Mouse (Mus musculus) kidney, postnatal 0 days (tissue): Measurements from ENCODE around the gene Kcnk2. TPM values are rescaled to one million over a fixed set of nuclear protein-coding genes. Genes with fewer than 3 reads are reported as not detected.

Experiments
- ATAC-seq: fragments of 200-750 bp; cut with Nextera tagmentation; replicated peaks from 2 replicates; pipeline ENCODE4 v1.8.0; 2017; ENCODE audit warnings: low read depth, moderate number of reproducible peaks, moderate TSS enrichment, moderate library complexity; ENCODE audit not compliant: low FRiP score
- DNase-seq: peaks from one replicate; pipeline ENCODE4 v3.0.0-alpha.2; 2016; ENCODE audit warnings: low spot score
- H3K27ac ChIP-seq: fragments of 300-500 bp; sonication (generic); 2 replicates; pipeline ENCODE4 v1.5.1; 2014; ENCODE audit warnings: mild to moderate bottlenecking
- H3K27me3 ChIP-seq: fragments of 300-500 bp; sonication (generic); 2 replicates; pipeline ENCODE4 v1.6.1; 2014; ENCODE audit warnings: low read length, mixed read lengths; ENCODE audit not compliant: insufficient read depth
- H3K36me3 ChIP-seq: fragments of 300-500 bp; sonication (generic); 2 replicates; pipeline ENCODE4 v1.6.1; 2014; ENCODE audit warnings: low read length, mixed read lengths; ENCODE audit not compliant: insufficient read depth
- H3K4me1 ChIP-seq: fragments of 300-500 bp; sonication (generic); replicated peaks from 2 replicates; pipeline ENCODE4 v1.6.1; 2014; ENCODE audit warnings: antibody characterized with exemption, low read length, mixed read lengths; ENCODE audit not compliant: insufficient read depth
- H3K4me2 ChIP-seq: fragments of 300-500 bp; sonication (generic); 2 replicates; pipeline ENCODE4 v1.6.1; 2014; ENCODE audit warnings: mild to moderate bottlenecking, low read length, moderate library complexity, mixed read lengths
- H3K4me3 ChIP-seq: fragments of 300-500 bp; sonication (generic); replicated peaks from 2 replicates; pipeline ENCODE4 v1.5.1; 2014; ENCODE audit warnings: low read depth, low read length
- H3K9ac ChIP-seq: fragments of 300-500 bp; sonication (generic); 2 replicates; pipeline ENCODE4 v1.6.1; 2014; ENCODE audit warnings: low read depth, low read length
- H3K9me3 ChIP-seq: fragments of 300-500 bp; sonication (generic); replicated peaks from 2 replicates; pipeline ENCODE4 v1.6.1; 2016; ENCODE audit warnings: low read length, inconsistent platforms, mixed read lengths
- CTCF ChIP-seq: IDR thresholded peaks from 2 replicates; pipeline ENCODE4 v1.5.1; 2016; ENCODE audit warnings: antibody characterized with exemption, low read depth, mild to moderate bottlenecking, moderate library complexity
- WGBS: fragments of 180-500 bp; shearing (Covaris S2); extraction: QIAGEN DNeasy Blood & Tissue Kit; methylation state at CpG from one replicate; pipeline ENCODE4 v1.1.7; 2014; 5-methylcytosine and 5-hydroxymethylcytosine counted together
- polyA plus RNA-seq: library from polyadenylated mRNA; unstranded; fragments of >200 nt; fragmentation: Nextera tagmentation; extraction: Ambion mirVana; gene quantifications from 2 replicates; pipeline ENCODE4 v1.2.1, GENCODE M21; 2015

The Kcnk2 gene
- polyA plus RNA-seq, 1 experiment from 2014 or later = 2.3 TPM

DNA sequence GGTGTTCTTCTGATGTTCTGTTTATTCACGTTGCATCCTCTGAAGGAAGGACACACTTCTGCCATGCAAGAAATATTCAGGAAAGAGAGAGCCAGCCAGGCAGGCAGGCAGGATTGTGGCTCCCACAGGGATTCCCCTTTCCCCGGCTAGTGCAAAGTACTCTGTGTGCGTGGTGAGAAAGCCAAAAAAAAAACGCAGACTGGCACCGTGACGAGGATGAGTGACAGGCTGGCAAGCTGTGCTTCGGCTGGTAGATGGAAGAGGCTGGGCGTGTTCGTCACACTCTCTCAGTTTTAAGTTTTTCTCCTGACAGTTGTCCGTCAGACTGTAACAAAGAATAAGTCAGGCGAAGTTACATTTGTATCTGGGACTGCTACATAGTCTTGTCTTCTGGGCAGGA lies 24.2 kb upstream of the Kcnk2 start:
- no peak for ATAC-seq

DNA sequence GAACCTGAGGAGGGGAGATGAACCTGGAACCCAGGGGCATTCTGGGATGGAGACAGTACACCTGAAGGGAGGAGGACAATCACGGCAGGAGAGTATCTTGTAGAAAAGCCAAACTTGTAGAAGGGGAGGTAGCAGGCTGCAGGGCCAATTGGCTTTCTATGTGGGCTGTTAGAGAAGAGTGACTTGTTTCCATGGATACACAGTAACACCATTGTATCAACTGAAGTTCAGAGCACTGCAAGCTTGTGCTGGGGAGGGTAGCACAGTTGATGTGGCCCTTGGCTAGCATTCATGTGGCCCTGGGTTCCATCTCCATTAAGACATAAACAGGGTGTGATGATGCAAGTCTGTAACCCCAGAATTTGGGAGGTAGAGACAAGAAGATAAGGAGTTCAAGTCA lies 17.8 kb upstream of the Kcnk2 start:
- H3K9me3 ChIP-seq = no peaks in the 10 kb centered on the region
- H3K4me3 ChIP-seq = no peak overlapping the region
- no peaks in the 10 kb centered on the region for H3K36me3 ChIP-seq
- H3K9ac ChIP-seq = no peak overlapping the region
- H3K27me3 ChIP-seq = no peaks in the 10 kb centered on the region
- WGBS = 73% methylated on average over 1 of the region's 1 CpGs
- no peaks in the 10 kb centered on the region for H3K4me1 ChIP-seq
- ATAC-seq (no peak), DNase-seq (no peak)
- no peak for TF ChIP-seq CTCF
- H3K27ac ChIP-seq = no peak overlapping the region
- H3K4me2 ChIP-seq = no peak overlapping the region

More for the DNA sequence above, 24.2 kb upstream of the Kcnk2 start:
- no peaks in the 10 kb centered on the region for H3K9me3 ChIP-seq
- WGBS = 85% methylated on average over 11 of the region's 11 CpGs
- H3K4me3 ChIP-seq = no peak overlapping the region
- H3K4me2 ChIP-seq = no peak overlapping the region
- no peaks in the 10 kb centered on the region for H3K36me3 ChIP-seq
- no peak overlapping the region for H3K27ac ChIP-seq
- TF ChIP-seq CTCF = no peak
- H3K4me1 ChIP-seq = peaks cover 5% of the 10 kb centered on the region; the same call in 1 of the 2 replicates
- no peaks in the 10 kb centered on the region for H3K27me3 ChIP-seq
- H3K9ac ChIP-seq = no peak overlapping the region
- no peak for DNase-seq

DNA sequence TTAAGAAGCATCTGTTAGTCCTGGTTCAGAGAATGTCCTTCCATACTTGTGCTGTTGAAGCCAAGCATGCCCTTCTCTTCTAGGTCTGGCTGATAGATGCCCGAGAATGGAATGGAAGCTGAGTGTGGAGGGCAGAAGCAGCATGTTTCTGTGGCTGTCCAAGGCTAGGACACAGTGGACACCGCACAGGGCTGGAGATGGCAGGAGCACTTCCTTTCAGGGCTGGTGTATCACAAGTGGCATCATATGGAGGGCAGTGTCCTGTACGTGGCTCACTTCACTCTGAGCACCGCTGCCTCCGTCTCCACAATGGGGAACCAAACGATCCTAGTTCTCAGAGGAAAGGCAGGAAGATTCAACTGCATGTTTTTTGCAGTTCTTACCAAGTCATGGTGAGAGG lies 7.8 kb upstream of the Kcnk2 start:
- Histone ChIP-seq H3K4me3 (no peak overlapping the region), H3K27me3 (no peaks in the 10 kb centered on the region), H3K36me3 (no peaks in the 10 kb centered on the region), H3K9ac (no peak overlapping the region), H3K4me1 (no peaks in the 10 kb centered on the region), H3K9me3 (no peaks in the 10 kb centered on the region), H3K4me2 (no peak overlapping the region), H3K27ac (no peak overlapping the region)
- no peak for ATAC-seq
- no peak for TF ChIP-seq CTCF
- 93% methylated on average over 6 of the region's 6 CpGs for WGBS
- no peak for DNase-seq

DNA sequence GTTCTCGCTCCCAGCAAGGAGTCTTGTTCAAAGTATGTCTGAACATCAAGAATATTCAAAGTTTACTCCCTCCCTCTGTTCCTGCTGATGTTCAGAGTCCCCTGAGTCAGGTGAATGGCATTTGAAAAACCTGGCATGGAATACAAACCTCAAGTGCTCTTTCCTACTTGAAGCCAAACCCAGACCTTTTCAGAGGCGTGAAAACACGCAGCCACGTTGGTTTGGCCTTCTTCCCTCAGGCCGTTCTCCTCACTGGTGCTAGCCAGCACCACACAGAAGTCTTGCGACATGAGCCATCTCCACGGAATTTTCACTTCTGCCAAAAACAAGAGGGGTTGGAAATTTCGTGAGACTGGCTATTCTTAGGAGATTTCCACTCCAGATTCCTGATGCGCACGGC lies 3.1 kb upstream of the Kcnk2 start:
- no peak overlapping the region for H3K9ac ChIP-seq
- DNase-seq (no peak), ATAC-seq (no peak)
- WGBS = 76% methylated on average over 10 of the region's 10 CpGs
- H3K27me3 ChIP-seq = no peaks in the 10 kb centered on the region
- no peak for TF ChIP-seq CTCF
- H3K4me2 ChIP-seq = no peak overlapping the region
- no peaks in the 10 kb centered on the region for H3K4me1 ChIP-seq
- no peak overlapping the region for H3K4me3 ChIP-seq
- H3K27ac ChIP-seq = no peak overlapping the region
- H3K9me3 ChIP-seq = no peaks in the 10 kb centered on the region
- no peaks in the 10 kb centered on the region for H3K36me3 ChIP-seq

DNA sequence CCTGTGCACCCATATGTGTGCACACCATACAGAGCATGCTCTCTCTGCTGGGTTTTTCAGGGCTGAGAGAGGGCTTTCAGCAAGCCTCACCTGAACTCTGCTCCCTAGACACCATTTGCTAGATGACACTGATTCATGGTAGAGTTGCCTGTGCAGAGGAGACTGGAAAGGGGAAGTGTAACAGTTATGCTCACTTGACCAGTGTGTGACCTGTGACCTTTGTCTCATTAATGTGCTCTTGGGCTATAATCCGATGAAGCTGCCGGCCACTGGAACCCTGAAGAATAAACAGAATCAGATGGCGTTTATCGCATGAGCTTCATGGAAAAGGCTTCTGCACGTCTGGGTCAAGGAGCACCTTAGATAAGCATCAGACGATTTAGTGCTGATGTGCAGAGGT lies 1.5 kb upstream of the Kcnk2 start:
- no peak for ATAC-seq
- Histone ChIP-seq H3K4me3 (no peak overlapping the region), H3K36me3 (no peaks in the 10 kb centered on the region), H3K9me3 (no peaks in the 10 kb centered on the region), H3K27me3 (no peaks in the 10 kb centered on the region), H3K4me1 (no peaks in the 10 kb centered on the region), H3K4me2 (no peak overlapping the region), H3K27ac (no peak overlapping the region), H3K9ac (no peak overlapping the region)
- WGBS = 23% methylated on average over 6 of the region's 6 CpGs
- TF ChIP-seq CTCF = no peak
- DNase-seq = no peak

DNA sequence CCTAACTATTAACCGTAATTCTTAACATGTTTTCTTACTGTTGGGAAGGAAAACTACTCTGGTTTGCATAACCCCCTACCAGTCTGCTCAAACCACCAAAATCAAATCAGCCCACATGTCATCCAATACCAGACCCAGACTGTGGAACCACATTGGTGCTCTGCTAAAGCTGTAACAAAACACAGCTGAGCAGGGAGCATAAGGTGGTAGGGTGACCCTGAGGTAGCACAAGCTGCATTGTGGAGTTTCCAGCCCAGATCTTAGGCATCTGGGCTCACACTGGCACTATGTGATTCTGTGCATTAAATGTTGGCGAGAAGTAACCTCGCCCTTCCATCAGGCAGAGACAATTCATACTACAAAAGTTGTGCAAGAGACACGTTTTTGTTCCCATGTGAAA lies 1.1 kb upstream of the Kcnk2 start:
- H3K27ac ChIP-seq = no peak overlapping the region
- no peak overlapping the region for H3K4me2 ChIP-seq
- ATAC-seq (0 out of 2 replicates have a peak, but pooled peaks have one; percentile 29), DNase-seq (peak; percentile 66)
- TF ChIP-seq CTCF = no peak
- H3K36me3 ChIP-seq = no peaks in the 10 kb centered on the region
- 46% methylated on average over 4 of the region's 4 CpGs for WGBS
- H3K9me3 ChIP-seq = no peaks in the 10 kb centered on the region
- no peak overlapping the region for H3K4me3 ChIP-seq
- H3K27me3 ChIP-seq = no peaks in the 10 kb centered on the region
- H3K9ac ChIP-seq = no peak overlapping the region
- H3K4me1 ChIP-seq = no peaks in the 10 kb centered on the region

DNA sequence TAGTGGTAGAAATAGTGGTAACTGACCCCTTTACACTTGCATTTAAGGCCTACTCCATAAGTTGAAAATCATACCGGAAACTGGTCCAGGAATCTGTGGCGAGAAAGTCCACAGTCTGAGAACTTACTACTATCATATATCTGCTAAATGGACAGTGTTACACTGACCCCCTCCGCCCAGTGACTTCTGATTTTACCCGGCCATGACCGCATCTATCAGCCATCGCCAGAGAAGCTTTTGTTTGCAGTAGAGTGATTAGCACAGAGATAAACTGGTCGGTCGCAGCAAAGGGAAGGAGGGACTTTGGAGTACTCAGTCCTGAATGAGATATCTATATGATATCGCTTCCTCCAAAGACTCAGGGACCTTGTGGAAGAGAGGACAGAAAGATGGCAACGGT lies 15.2 kb downstream of the Kcnk2 start:
- no peak overlapping the region for H3K4me2 ChIP-seq
- H3K4me1 ChIP-seq = no peaks in the 10 kb centered on the region
- no peak for TF ChIP-seq CTCF
- H3K27ac ChIP-seq = no peak overlapping the region
- 75% methylated on average over 10 of the region's 10 CpGs for WGBS
- DNase-seq (no peak), ATAC-seq (no peak)
- no peak overlapping the region for H3K9ac ChIP-seq
- no peaks in the 10 kb centered on the region for H3K36me3 ChIP-seq
- no peaks in the 10 kb centered on the region for H3K9me3 ChIP-seq
- H3K27me3 ChIP-seq = no peaks in the 10 kb centered on the region
- no peak overlapping the region for H3K4me3 ChIP-seq
